Mouse (Mus musculus) neural tube, embryonic 15.5 days (tissue): ENCODE data around the gene Hist1h4d. TPM values are rescaled to one million over a fixed set of nuclear protein-coding genes. Genes with fewer than 3 reads are reported as not detected.
"Not testable (repeated sequence)": the region's sequence is repeated elsewhere in the genome, so short reads cannot be mapped to it uniquely, and the experiment has no call there.

Experiments
- ATAC-seq: fragments of 200-750 bp; cut with Nextera tagmentation; 2 replicates; pipeline ENCODE4 v1.8.0; 2017; ENCODE audit warnings: mild to moderate bottlenecking, moderate TSS enrichment, moderate library complexity; ENCODE audit not compliant: low FRiP score
- H3K27ac ChIP-seq: fragments of 300-500 bp; sonication (generic); replicated peaks from 2 replicates; pipeline ENCODE4 v1.5.1; 2015; ENCODE audit warnings: mild to moderate bottlenecking, inconsistent platforms
- H3K27me3 ChIP-seq: fragments of 300-500 bp; sonication (generic); replicated peaks from 2 replicates; pipeline ENCODE4 v1.6.1; 2015; ENCODE audit warnings: inconsistent platforms
- H3K36me3 ChIP-seq: fragments of 300-500 bp; sonication (generic); 2 replicates; pipeline ENCODE4 v1.6.1; 2015; ENCODE audit warnings: inconsistent platforms
- H3K4me1 ChIP-seq: fragments of 300-500 bp; sonication (generic); 2 replicates; pipeline ENCODE4 v1.6.1; 2015; ENCODE audit warnings: inconsistent platforms
- H3K4me2 ChIP-seq: fragments of 300-500 bp; sonication (generic); 2 replicates; pipeline ENCODE4 v1.6.1; 2015; ENCODE audit warnings: inconsistent platforms, mild to moderate bottlenecking, moderate library complexity
- H3K4me3 ChIP-seq: fragments of 300-500 bp; sonication (generic); replicated peaks from 2 replicates; pipeline ENCODE4 v1.5.1; 2015; ENCODE audit warnings: mild to moderate bottlenecking, inconsistent platforms
- H3K9ac ChIP-seq: fragments of 300-500 bp; sonication (generic); replicated peaks from 2 replicates; pipeline ENCODE4 v1.6.1; 2015; ENCODE audit warnings: mild to moderate bottlenecking, inconsistent platforms
- H3K9me3 ChIP-seq: fragments of 300-500 bp; sonication (generic); replicated peaks from 2 replicates; pipeline ENCODE4 v1.6.1; 2016; ENCODE audit warnings: inconsistent platforms
- WGBS: fragments of 180-500 bp; shearing (Covaris S2); methylation state at CpG from one replicate; pipeline ENCODE4 v1.1.7; 2015; ENCODE audit warnings: mixed read lengths; 5-methylcytosine and 5-hydroxymethylcytosine counted together
- polyA plus RNA-seq: library from polyadenylated mRNA; unstranded; fragments of >200 nt; fragmentation: Nextera tagmentation; extraction: Ambion mirVana; gene quantifications from 2 replicates; pipeline ENCODE4 v1.2.1, GENCODE M21; 2015

Gene Hist1h4d
- polyA plus RNA-seq, 1 experiment from 2014 or later, result 31.8 TPM

DNA sequence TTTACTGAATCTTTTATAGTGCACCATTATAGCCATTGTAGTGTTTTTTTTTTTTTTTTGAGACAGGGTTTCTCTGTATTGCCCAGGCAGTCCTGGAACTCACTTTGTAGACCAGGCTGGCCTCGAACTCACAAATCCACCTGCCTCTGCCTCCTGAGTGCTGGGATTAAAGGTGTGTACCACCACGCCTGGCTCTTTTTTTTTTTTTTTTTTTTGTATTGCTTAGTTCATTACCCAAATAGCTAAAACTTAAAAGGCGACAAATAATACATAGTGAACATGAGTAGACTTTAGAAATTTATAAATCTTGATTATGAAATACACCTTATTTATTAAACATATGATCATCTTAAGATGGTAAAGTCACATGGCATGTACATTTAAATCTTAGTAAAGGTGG lies 39.9 kb upstream of the Hist1h4d start:
- Histone ChIP-seq H3K27me3 (no peaks in the 10 kb centered on the region), H3K36me3 (no peaks in the 10 kb centered on the region), H3K27ac (no peak overlapping the region), H3K9me3 (no peaks in the 10 kb centered on the region), H3K4me2 (no peak overlapping the region), H3K4me3 (no peak overlapping the region), H3K4me1 (peaks cover 5% of the 10 kb centered on the region), H3K9ac (no peak overlapping the region)
- no peak for ATAC-seq
- 94% methylated on average over 3 of the region's 3 CpGs for WGBS

DNA sequence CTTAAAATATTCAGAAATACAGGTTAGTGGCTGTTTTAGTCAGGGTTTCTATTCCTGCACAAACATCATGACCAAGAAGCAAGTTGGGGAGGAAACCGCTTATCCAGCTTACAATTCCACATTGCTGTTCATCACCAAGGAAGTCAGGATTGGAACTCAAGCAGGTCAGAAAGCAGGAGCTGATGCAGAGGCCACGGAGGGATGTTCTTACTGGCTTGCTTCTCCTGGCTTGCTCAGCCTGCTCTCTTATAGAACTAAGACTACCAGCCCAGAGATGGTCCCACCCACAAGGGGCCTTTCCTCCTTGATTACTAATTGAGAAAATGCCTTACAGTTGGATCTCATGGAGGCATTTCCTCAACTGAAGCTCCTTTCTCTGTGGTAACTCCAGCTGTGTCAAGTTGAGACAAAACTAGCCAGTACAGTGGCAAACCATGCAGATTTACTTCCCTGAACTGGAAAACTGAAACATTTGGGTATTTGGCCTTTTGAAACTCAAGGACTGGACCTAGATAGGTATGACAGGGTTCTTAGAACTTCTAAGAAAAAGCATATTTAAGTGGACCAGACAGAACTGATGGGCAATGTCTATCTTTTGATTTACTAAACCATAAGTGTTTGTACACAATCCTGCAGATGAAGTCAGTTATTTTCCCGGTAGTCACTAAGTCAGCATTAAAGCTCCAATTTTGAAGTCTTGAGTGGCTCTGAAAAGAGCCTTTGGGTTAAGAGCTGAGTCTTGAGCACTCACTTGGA lies 39.0 kb upstream of the Hist1h4d start:
- H3K4me1 ChIP-seq, ATAC-seq, H3K9me3 ChIP-seq, H3K27me3 ChIP-seq, H3K36me3 ChIP-seq: not testable (repeated sequence)
- Histone ChIP-seq H3K9ac (peak overlapping the region; percentile 49), H3K4me2 (peak overlapping the region; percentile 67), H3K4me3 (peak overlapping the region; percentile 42), H3K27ac (peak overlapping the region; percentile 75)
- 4% methylated on average over 3 of the region's 3 CpGs for WGBS

DNA sequence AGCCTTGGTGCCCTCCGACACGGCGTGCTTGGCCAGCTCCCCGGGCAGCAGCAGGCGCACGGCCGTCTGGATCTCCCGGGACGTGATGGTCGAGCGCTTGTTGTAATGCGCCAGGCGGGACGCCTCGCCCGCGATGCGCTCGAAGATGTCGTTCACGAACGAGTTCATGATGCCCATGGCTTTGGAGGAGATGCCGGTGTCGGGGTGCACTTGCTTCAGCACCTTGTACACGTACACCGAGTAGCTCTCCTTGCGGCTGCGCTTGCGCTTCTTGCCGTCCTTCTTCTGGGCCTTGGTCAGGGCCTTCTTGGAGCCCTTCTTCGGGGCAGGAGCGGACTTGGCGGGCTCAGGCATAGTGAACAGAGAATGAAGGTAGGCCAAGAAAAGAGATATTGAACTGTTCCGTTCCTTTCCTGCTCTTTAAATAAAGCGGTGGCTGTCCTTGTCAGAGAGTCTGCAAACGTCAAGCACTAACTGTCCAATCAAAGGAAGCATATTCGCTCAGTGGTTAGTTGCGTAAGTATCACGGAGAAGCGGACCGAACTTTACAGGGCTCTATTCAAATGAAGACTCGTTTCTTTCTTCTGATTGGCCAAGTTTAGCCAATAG lies 38.3 kb upstream of the Hist1h4d start, which contains the start of gene Hist1h2bh:
Gene Hist1h2bh (minus strand): TSS at position 394 of the 609 bp plus-strand sequence.
- 1% methylated on average over 39 of the region's 42 CpGs for WGBS
- H3K27me3 ChIP-seq, H3K9me3 ChIP-seq, H3K4me1 ChIP-seq, H3K36me3 ChIP-seq: not testable (repeated sequence)
- Histone ChIP-seq H3K9ac (peak within 1 kb of the TSS; percentile 49), H3K4me3 (peak within 1 kb of the TSS; percentile 52), H3K27ac (peak within 1 kb of the TSS; percentile 88), H3K4me2 (peak within 1 kb of the TSS; percentile 67)
- peak; percentile 90 for ATAC-seq

DNA sequence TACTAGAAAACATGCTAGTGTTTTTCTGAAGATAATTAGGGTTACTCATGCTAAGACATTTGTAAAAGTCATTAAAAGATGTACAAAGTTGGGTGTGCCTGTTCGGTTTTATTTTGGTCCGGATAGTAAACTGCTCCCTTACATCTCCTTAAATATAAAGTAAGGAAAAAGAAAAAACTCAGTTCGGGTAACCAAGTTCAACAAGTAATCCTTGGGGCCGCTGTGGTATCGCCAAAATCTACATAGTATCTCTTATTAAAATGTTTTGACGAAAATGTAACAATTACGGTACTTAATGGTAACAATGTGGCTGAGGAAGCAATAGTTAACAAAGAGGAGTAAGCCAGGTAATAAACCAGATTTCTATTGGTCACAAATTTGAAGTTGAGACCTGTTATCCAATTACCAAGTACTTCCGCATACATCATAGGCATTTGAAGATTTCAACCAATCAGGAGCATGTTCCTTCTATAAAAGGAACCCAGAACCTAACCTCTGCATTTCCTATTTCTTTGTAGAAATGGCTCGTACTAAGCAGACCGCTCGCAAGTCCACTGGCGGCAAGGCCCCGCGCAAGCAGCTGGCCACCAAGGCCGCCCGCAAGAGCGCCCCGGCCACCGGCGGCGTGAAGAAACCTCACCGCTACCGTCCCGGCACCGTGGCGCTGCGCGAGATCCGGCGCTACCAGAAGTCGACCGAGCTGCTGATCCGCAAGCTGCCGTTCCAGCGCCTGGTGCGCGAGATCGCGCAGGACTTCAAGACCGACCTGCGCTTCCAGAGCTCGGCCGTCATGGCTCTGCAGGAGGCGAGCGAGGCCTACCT lies 37.2 kb upstream of the Hist1h4d start, which contains the start of gene Hist1h3f:
Gene Hist1h3f (plus strand): TSS at position 88 of the 822 bp plus-strand sequence.
- H3K4me2 ChIP-seq, result peak within 1 kb of the TSS; percentile 67
- H3K9me3 ChIP-seq, result no peaks in the 10 kb centered on the region
- peak within 1 kb of the TSS; percentile 88 for H3K27ac ChIP-seq
- H3K4me1 ChIP-seq, result peaks cover 5% of the 10 kb centered on the region
- no peaks in the 10 kb centered on the region for H3K36me3 ChIP-seq
- H3K27me3 ChIP-seq, result no peaks in the 10 kb centered on the region
- peak; percentile 96 for ATAC-seq
- 1% methylated on average over 27 of the region's 45 CpGs for WGBS
- peak within 1 kb of the TSS; percentile 52 for H3K4me3 ChIP-seq
- peak within 1 kb of the TSS; percentile 54 for H3K9ac ChIP-seq

GRCm38 (mm10) chr13:23544787-23545120 lies 36.6 kb upstream of the Hist1h4d start:
- not testable (repeated sequence) for H3K9ac ChIP-seq, H3K27me3 ChIP-seq, H3K9me3 ChIP-seq, H3K4me1 ChIP-seq, ATAC-seq, H3K36me3 ChIP-seq
- H3K4me2 ChIP-seq, result peak overlapping the region; percentile 67
- H3K4me3 ChIP-seq, result peak overlapping the region; percentile 52
- H3K27ac ChIP-seq, result 0 out of 2 replicates have a peak overlapping the region, but pooled peaks have one; percentile 88
- WGBS, result 0% methylated on average over 14 of the region's 14 CpGs

GRCm38 (mm10) chr13:23546694-23547093 lies 34.7 kb upstream of the Hist1h4d start:
- Histone ChIP-seq H3K4me1 (peaks cover 11% of the 10 kb centered on the region), H3K9ac (no peak overlapping the region), H3K27ac (no peak overlapping the region), H3K9me3 (no peaks in the 10 kb centered on the region), H3K27me3 (no peaks in the 10 kb centered on the region), H3K36me3 (no peaks in the 10 kb centered on the region), H3K4me3 (no peak overlapping the region), H3K4me2 (no peak overlapping the region)
- ATAC-seq, result no peak
- 83% methylated on average over 5 of the region's 5 CpGs for WGBS

- 3% methylated on average over 3 of the region's 3 CpGs for WGBS
- Histone ChIP-seq H3K27ac (peak overlapping the region; percentile 90), H3K36me3 (no peaks in the 10 kb centered on the region), H3K9ac (peak overlapping the region; percentile 51), H3K4me3 (peak overlapping the region; percentile 49), H3K4me1 (peaks cover 24% of the 10 kb centered on the region), H3K9me3 (no peaks in the 10 kb centered on the region), H3K4me2 (peak overlapping the region; percentile 68), H3K27me3 (no peaks in the 10 kb centered on the region)
- no peak for ATAC-seq
Measured at GRCm38 (mm10) chr13:23550761-23551145, 30.6 kb upstream of the Hist1h4d start.

GRCm38 (mm10) chr13:23551146-23551834 lies 30.1 kb upstream of the Hist1h4d start, which contains the start of gene Hist1h4f:
TSS of gene Hist1h4f (minus strand) at chr13:23551648.
- not testable (repeated sequence) for H3K27me3 ChIP-seq, H3K9me3 ChIP-seq, H3K36me3 ChIP-seq
- peak within 1 kb of the TSS; percentile 51 for H3K9ac ChIP-seq
- ATAC-seq, result peak; percentile 90
- under 1% methylated on average over 47 of the region's 47 CpGs for WGBS
- H3K4me2 ChIP-seq, result peak within 1 kb of the TSS; percentile 68
- peak within 1 kb of the TSS; percentile 90 for H3K27ac ChIP-seq
- peaks cover 25% of the 10 kb centered on the region for H3K4me1 ChIP-seq
- H3K4me3 ChIP-seq, result peak within 1 kb of the TSS; percentile 49

DNA sequence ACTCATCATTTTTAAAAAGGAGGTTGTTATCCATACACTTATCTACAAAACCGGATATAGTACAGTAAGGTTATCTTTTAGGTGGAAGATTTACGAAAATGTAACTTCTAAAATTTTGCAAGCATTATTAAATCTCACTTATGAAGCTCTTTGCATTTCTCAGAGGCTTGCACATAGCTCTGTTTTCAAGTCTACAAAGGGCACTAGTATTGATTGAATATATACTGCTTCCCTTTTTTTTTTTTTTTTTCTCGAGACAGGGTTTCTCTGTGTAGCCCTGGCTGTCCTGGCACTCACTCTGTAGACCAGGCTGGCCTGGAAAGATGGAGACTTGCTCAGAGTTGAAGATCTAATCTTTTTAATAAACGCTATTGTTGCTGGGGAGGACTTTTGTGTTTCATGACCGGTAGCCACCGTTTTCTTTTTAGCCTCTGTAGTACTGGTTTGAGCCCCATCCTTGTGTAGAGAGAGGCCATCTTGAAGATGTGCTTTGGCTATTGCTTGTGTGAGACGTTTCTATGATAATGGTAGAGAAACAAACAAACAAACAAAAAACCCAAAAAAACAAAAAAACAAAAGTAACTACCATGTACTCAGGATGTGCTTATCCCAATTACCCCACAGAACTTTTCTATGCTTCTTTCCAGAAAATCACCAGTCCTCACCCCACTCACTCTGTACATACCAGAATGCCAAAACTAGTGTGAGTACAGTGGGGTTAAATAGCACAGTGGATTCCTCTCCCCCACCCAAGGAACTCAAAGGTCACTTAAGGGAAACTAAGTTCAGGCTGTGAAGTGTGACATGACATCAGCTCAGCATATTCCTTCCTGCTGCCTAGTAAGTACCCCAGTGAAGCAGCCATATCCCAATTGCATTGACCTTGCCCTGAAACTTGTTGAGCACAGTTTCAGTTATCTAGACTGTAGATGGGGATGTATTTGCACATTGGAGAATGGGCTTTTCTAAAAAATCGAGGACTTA lies 29.2 kb upstream of the Hist1h4d start:
- H3K4me2 ChIP-seq, result peak overlapping the region; percentile 68
- no peaks in the 10 kb centered on the region for H3K9me3 ChIP-seq
- H3K36me3 ChIP-seq, result no peaks in the 10 kb centered on the region
- H3K27me3 ChIP-seq, result no peaks in the 10 kb centered on the region
- 54% methylated on average over 8 of the region's 8 CpGs for WGBS
- no peak overlapping the region; the same call in 1 of the 2 replicates for H3K9ac ChIP-seq
- H3K27ac ChIP-seq, result peak overlapping the region; percentile 90
- peaks cover 32% of the 10 kb centered on the region for H3K4me1 ChIP-seq
- H3K4me3 ChIP-seq, result peak overlapping the region; percentile 49
- no peak for ATAC-seq

DNA sequence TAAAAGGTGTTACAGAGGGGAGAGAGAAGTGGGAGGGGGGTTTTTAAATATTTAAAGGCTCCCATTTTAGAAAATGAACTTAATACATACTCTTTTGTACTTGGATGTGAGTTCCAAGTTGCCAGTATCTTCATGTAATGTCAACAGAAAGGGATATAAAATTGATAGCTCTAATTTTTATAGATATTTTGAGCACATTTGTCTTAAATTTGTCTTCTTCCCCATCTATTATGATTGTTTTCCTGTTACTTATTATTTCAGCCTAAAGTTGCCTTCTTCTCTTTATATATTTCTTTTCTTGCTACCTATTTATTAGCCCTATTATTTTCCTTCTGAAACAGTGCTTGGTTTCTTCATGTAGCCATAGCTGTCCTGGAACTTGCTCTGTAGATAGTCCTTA lies 28.4 kb upstream of the Hist1h4d start, which contains the start of gene Hist1h1d:
Gene Hist1h1d (plus strand): TSS at position 301 of the 400 bp plus-strand sequence.
- no peaks in the 10 kb centered on the region for H3K27me3 ChIP-seq
- H3K9ac ChIP-seq, result no peak within 1 kb of the TSS
- H3K36me3 ChIP-seq, result no peaks in the 10 kb centered on the region
- peak within 1 kb of the TSS; percentile 68 for H3K4me2 ChIP-seq
- H3K9me3 ChIP-seq, result no peaks in the 10 kb centered on the region
- H3K27ac ChIP-seq, result peak within 1 kb of the TSS; percentile 90
- ATAC-seq, result no peak
- peaks cover 32% of the 10 kb centered on the region for H3K4me1 ChIP-seq
- no peak within 1 kb of the TSS for H3K4me3 ChIP-seq
